Mouse (Mus musculus): ENCODE measurements around the gene Rbp3. TPM values are rescaled to one million over a fixed set of nuclear protein-coding genes. Genes with fewer than 3 reads are reported as not detected.
A peak's percentile ranks its signal among the peaks of the same experiment; 100 is the strongest.

The Rbp3 gene
- polyA plus RNA-seq, 1 experiment from 2014 or later: not detected

GRCm38 (mm10) chr14:33977748-33978147 is 23.9 kb downstream of the Rbp3 start:
- Histone ChIP-seq H3K27ac (replicated peaks) (no peak overlapping the region), H3K9ac (replicated peaks) (no peak overlapping the region), H3K36me3 (no peaks in the 10 kb centered on the region), H3K27me3 (replicated peaks) (peaks cover 5% of the 10 kb centered on the region; the same call in 1 of the 2 replicates), H3K4me3 (replicated peaks) (peak overlapping the region; percentile 43; the same call in 1 of the 2 replicates), H3K9me3 (replicated peaks) (no peaks in the 10 kb centered on the region), H3K4me1 (peaks cover 14% of the 10 kb centered on the region; the same call in 1 of the 2 replicates), H3K4me2 (peak overlapping the region; percentile 77)
- 40% methylated on average over 7 of the region's 7 CpGs for WGBS
- no peak for ATAC-seq (ENCODE audit: low FRiP score)

GRCm38 (mm10) chr14:33978604-33979059 is 24.8 kb downstream of the Rbp3 start, which contains the start of gene Zfp488:
TSS of gene Zfp488 (minus strand) at chr14:33978764.
- 2% methylated on average over 25 of the region's 25 CpGs for WGBS
- Histone ChIP-seq H3K9me3 (replicated peaks) (no peaks in the 10 kb centered on the region), H3K36me3 (no peaks in the 10 kb centered on the region), H3K27me3 (replicated peaks) (peaks cover 5% of the 10 kb centered on the region; the same call in 1 of the 2 replicates), H3K4me1 (peaks cover 14% of the 10 kb centered on the region; the same call in 1 of the 2 replicates), H3K9ac (replicated peaks) (peak within 1 kb of the TSS; percentile 42), H3K4me2 (peak within 1 kb of the TSS; percentile 77), H3K4me3 (replicated peaks) (peak within 1 kb of the TSS; percentile 43), H3K27ac (replicated peaks) (no peak within 1 kb of the TSS)
- ATAC-seq (ENCODE audit: low FRiP score): peak; percentile 68

GRCm38 (mm10) chr14:33989201-33989600 is 35.4 kb downstream of the Rbp3 start:
- H3K4me1 ChIP-seq: no peaks in the 10 kb centered on the region
- H3K4me2 ChIP-seq: no peak overlapping the region
- no peaks in the 10 kb centered on the region for H3K36me3 ChIP-seq
- no peak overlapping the region for H3K4me3 ChIP-seq (replicated peaks)
- no peak for ATAC-seq (ENCODE audit: low FRiP score)
- no peak overlapping the region for H3K27ac ChIP-seq (replicated peaks)
- no peak overlapping the region for H3K9ac ChIP-seq (replicated peaks)
- 49% methylated on average over 3 of the region's 3 CpGs for WGBS
- H3K27me3 ChIP-seq (replicated peaks): no peaks in the 10 kb centered on the region
- no peaks in the 10 kb centered on the region for H3K9me3 ChIP-seq (replicated peaks)

GRCm38 (mm10) chr14:33991971-33992370 is 38.2 kb downstream of the Rbp3 start:
- 84% methylated on average over 4 of the region's 4 CpGs for WGBS
- H3K27me3 ChIP-seq (replicated peaks): no peaks in the 10 kb centered on the region
- H3K9me3 ChIP-seq (replicated peaks): no peaks in the 10 kb centered on the region
- H3K36me3 ChIP-seq: no peaks in the 10 kb centered on the region
- H3K4me1 ChIP-seq: no peaks in the 10 kb centered on the region
- no peak for ATAC-seq (ENCODE audit: low FRiP score)
- no peak overlapping the region for H3K4me2 ChIP-seq
- no peak overlapping the region for H3K9ac ChIP-seq (replicated peaks)
- no peak overlapping the region for H3K4me3 ChIP-seq (replicated peaks)
- H3K27ac ChIP-seq (replicated peaks): no peak overlapping the region

- no peak overlapping the region for H3K9ac ChIP-seq (replicated peaks)
- H3K4me2 ChIP-seq: no peak overlapping the region
- no peaks in the 10 kb centered on the region for H3K27me3 ChIP-seq (replicated peaks)
- H3K4me3 ChIP-seq (replicated peaks): no peak overlapping the region
- H3K36me3 ChIP-seq: no peaks in the 10 kb centered on the region
- H3K27ac ChIP-seq (replicated peaks): no peak overlapping the region
- no peaks in the 10 kb centered on the region for H3K9me3 ChIP-seq (replicated peaks)
- WGBS: 91% methylated on average over 9 of the region's 9 CpGs
- no peak for ATAC-seq (ENCODE audit: low FRiP score)
- no peaks in the 10 kb centered on the region for H3K4me1 ChIP-seq
Observed at GRCm38 (mm10) chr14:33993051-33993450, 39.2 kb downstream of the Rbp3 start.

GRCm38 (mm10) chr14:33993521-33994289 is 39.9 kb downstream of the Rbp3 start:
- Histone ChIP-seq H3K4me1 (no peaks in the 10 kb centered on the region), H3K36me3 (no peaks in the 10 kb centered on the region), H3K9me3 (replicated peaks) (no peaks in the 10 kb centered on the region), H3K27ac (replicated peaks) (no peak overlapping the region), H3K9ac (replicated peaks) (no peak overlapping the region), H3K4me2 (no peak overlapping the region), H3K27me3 (replicated peaks) (no peaks in the 10 kb centered on the region), H3K4me3 (replicated peaks) (no peak overlapping the region)
- 86% methylated on average over 6 of the region's 6 CpGs for WGBS
- no peak for ATAC-seq (ENCODE audit: low FRiP score)

- H3K27ac ChIP-seq (replicated peaks): no peak overlapping the region
- H3K36me3 ChIP-seq: no peaks in the 10 kb centered on the region
- H3K4me1 ChIP-seq: no peaks in the 10 kb centered on the region
- no peak overlapping the region for H3K9ac ChIP-seq (replicated peaks)
- no peak overlapping the region for H3K4me2 ChIP-seq
- no peaks in the 10 kb centered on the region for H3K27me3 ChIP-seq (replicated peaks)
- 75% methylated on average over 6 of the region's 6 CpGs for WGBS
- ATAC-seq (ENCODE audit: low FRiP score): no peak
- no peaks in the 10 kb centered on the region for H3K9me3 ChIP-seq (replicated peaks)
- no peak overlapping the region for H3K4me3 ChIP-seq (replicated peaks)
Observed at GRCm38 (mm10) chr14:33997427-33997826, 43.6 kb downstream of the Rbp3 start.

GRCm38 (mm10) chr14:34000076-34000475 is 46.3 kb downstream of the Rbp3 start:
- Histone ChIP-seq H3K36me3 (no peaks in the 10 kb centered on the region), H3K9ac (replicated peaks) (no peak overlapping the region), H3K4me3 (replicated peaks) (no peak overlapping the region), H3K4me1 (no peaks in the 10 kb centered on the region), H3K27ac (replicated peaks) (no peak overlapping the region), H3K27me3 (replicated peaks) (no peaks in the 10 kb centered on the region), H3K4me2 (no peak overlapping the region), H3K9me3 (replicated peaks) (no peaks in the 10 kb centered on the region)
- ATAC-seq (ENCODE audit: low FRiP score): no peak

- Histone ChIP-seq H3K9ac (replicated peaks) (no peak overlapping the region), H3K27ac (replicated peaks) (no peak overlapping the region), H3K9me3 (replicated peaks) (no peaks in the 10 kb centered on the region), H3K4me2 (no peak overlapping the region), H3K27me3 (replicated peaks) (no peaks in the 10 kb centered on the region), H3K4me1 (no peaks in the 10 kb centered on the region), H3K4me3 (replicated peaks) (no peak overlapping the region), H3K36me3 (no peaks in the 10 kb centered on the region)
- ATAC-seq (ENCODE audit: low FRiP score): no peak
Observed at GRCm38 (mm10) chr14:34001445-34001844, 47.6 kb downstream of the Rbp3 start.

- no peak overlapping the region for H3K27ac ChIP-seq (replicated peaks)
- H3K4me3 ChIP-seq (replicated peaks): no peak overlapping the region
- 94% methylated on average over 5 of the region's 5 CpGs for WGBS
- H3K4me2 ChIP-seq: no peak overlapping the region
- ATAC-seq (ENCODE audit: low FRiP score): no peak
- no peaks in the 10 kb centered on the region for H3K4me1 ChIP-seq
- H3K9me3 ChIP-seq (replicated peaks): no peaks in the 10 kb centered on the region
- H3K27me3 ChIP-seq (replicated peaks): no peaks in the 10 kb centered on the region
- H3K36me3 ChIP-seq: no peaks in the 10 kb centered on the region
- H3K9ac ChIP-seq (replicated peaks): no peak overlapping the region
Observed at GRCm38 (mm10) chr14:34002358-34002757, 48.6 kb downstream of the Rbp3 start.
